Mouse (Mus musculus): ENCODE measurements at regions not wholly inside any gene's neighbourhood (a gene's known extent, or its start where the extent isn't known, plus 50 kb on each side); places are given as distances from the start of the nearest gene placed in this dataset.

DNA sequence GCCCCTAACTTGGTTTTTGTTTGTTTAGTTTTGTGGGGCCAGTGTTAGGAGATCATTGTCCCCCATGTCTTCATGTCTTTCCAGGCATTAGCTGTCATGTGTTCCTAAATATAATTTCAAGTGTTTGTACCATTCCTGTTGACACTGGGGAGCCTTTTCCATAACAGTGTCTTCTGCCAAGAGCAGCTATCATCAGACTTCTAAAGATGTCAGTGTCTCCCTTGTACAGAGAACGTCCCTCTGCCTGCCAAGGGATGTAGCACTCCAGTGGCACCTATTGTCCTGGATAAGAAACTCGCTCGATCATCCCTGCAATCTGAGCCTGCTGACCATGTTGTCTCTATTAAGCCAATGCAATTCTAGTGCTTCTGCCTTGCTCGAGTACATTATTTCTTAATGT lies 64.6 kb upstream of the Lhfpl2 start:
- TF ChIP-seq CTCF (IDR thresholded peaks at IDR 0.05): no peak
- intact Hi-C loops (cut with DNase I): no loop called here
- no peak overlapping the region for H3K4me3 ChIP-seq
- no peak for DNase-seq
- H3K27ac ChIP-seq: no peak overlapping the region

GRCm38 (mm10) chr13:93995423-93995822 lies 62.2 kb upstream of the Lhfpl2 start:
- H3K4me3 ChIP-seq: no peak overlapping the region
- no peak for DNase-seq
- H3K27ac ChIP-seq: no peak overlapping the region
- intact Hi-C loops (cut with DNase I): no loop called here
- TF ChIP-seq CTCF (IDR thresholded peaks at IDR 0.05): no peak

DNA sequence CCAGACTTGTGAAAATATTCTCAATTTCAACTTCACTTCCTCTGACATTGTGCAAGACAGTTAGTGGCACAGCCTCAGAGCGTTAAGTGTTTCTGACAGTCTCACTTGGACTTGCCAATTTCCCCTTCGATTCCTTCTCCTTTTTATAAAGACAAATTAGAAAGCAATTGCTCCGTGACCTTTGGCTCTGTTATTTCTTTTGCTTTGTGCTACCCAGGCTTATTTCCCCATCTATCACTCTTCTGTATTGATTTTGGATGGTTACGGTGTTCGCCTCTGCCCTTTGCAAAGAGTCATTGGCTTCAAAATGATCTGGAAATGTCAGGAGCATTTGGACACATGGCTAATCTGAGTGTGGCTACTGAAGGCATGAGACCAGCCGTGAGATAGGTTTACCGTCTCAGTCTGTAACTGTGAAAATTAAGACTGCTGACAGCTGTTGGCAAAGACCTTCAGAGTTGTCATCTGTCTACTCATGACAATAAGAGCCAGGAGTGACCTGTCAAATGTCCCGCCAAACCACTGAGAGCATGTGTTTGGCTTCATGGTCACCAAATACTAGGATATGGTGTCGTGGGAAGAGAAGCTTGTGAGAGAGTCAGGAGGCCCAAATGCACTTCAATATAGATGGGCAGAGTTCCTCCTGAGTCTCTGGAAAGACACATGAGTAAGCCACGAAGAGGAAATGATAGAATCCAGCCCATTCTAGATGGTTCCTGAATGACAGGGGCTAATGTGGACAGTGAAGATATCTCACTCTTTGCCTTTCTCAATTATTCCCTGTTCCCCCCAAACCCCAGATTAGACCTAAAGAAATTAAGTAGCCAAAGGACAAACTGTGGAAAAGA lies 60.8 kb upstream of the Lhfpl2 start:
- TF ChIP-seq CTCF (IDR thresholded peaks at IDR 0.05): no peak
- peak; percentile 32 for DNase-seq
- intact Hi-C loops (cut with DNase I): no loop called here
- peak overlapping the region; percentile 1; the same call in 1 of the 2 replicates for H3K27ac ChIP-seq
- no peak overlapping the region for H3K4me3 ChIP-seq

DNA sequence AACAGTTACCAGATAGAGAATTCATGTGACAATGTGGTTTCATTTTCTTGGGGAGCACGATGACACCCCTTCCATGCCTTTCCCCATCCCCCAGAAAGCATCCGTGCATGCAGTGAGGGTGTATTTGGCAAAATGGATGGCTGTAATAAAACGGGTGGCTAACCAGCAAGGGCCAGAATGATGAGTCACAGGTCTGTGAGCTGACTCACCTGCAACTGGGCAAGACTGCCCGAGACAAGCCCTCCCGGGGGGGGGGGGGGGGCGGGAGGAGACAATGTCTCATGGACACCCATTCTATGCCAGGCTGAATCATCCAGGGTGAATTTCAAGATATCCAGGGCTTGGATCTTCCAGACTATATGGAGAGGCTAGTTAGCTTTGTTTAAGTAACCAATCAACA lies 59.6 kb upstream of the Lhfpl2 start:
- no peak for TF ChIP-seq CTCF (IDR thresholded peaks at IDR 0.05)
- no peak for DNase-seq
- intact Hi-C loops (cut with DNase I): no loop called here
- Histone ChIP-seq H3K4me3 (no peak overlapping the region), H3K27ac (no peak overlapping the region)

DNA sequence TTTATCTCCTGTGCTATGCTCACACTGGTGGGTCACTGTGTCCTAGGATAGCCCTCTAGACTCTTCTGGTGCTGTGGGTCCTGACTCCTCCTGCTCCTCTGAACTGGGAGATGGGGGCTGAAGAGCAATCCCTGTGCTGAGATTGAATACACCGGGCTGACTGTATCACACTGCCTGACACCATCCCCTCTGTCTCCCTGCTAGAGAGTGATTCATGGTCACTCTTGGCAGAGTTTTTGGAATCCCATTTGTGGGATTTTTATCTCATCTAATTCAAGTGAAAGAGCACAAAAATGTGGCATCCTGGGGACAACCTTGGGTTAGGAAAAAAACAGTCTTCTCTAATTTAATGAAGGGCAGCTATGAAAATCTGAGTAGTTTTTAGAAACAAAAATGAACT lies 59.2 kb upstream of the Lhfpl2 start:
- no peak for TF ChIP-seq CTCF (IDR thresholded peaks at IDR 0.05)
- DNase-seq: no peak
- Histone ChIP-seq H3K27ac (no peak overlapping the region), H3K4me3 (no peak overlapping the region)
- intact Hi-C loops (cut with DNase I): no loop called here

DNA sequence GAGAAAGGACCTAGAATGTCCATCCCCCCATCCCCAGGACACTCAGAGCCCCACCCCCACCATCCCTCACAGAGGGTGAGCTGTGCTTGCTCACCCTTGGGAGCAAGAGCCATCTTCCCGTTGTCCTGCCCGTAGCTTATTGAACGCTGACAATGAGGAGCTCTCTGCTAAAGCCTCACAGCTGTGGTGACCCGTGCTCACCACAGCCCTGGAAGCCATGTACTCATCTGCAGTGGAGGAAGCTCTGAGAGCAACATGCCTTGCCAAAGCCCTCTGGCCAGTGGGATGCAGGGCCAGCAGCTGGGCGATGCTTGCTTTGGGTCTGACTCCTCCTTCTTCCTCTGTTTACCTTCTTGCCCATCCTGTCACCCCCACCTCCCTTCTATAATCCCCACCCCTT lies 53.8 kb upstream of the Lhfpl2 start:
- intact Hi-C loops (cut with DNase I): no loop called here
- no peak overlapping the region for H3K27ac ChIP-seq
- H3K4me3 ChIP-seq: no peak overlapping the region
- no peak for DNase-seq
- no peak for TF ChIP-seq CTCF (IDR thresholded peaks at IDR 0.05)

DNA sequence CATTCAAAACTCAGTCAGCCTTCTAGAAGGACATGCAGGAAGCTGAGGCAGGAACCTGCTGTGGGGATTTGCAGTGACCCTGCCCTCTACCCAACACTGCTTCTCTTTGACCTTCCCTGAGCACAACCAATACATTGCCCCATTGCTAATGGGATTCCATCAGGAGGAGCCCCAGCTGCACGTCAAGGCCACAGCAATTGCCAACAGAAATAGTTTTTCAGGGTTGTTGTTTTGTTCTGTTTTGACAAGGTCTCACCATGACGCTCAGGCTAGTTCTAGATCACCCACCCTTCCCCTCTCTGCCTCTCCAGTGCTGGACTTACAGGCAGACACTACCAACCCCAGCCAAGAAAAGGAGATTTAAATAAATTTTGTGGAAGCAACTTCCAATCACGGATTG lies 53.2 kb upstream of the Lhfpl2 start:
- Histone ChIP-seq H3K4me3 (no peak overlapping the region), H3K27ac (no peak overlapping the region)
- TF ChIP-seq CTCF (IDR thresholded peaks at IDR 0.05): no peak
- intact Hi-C loops (cut with DNase I): no loop called here
- DNase-seq: no peak

DNA sequence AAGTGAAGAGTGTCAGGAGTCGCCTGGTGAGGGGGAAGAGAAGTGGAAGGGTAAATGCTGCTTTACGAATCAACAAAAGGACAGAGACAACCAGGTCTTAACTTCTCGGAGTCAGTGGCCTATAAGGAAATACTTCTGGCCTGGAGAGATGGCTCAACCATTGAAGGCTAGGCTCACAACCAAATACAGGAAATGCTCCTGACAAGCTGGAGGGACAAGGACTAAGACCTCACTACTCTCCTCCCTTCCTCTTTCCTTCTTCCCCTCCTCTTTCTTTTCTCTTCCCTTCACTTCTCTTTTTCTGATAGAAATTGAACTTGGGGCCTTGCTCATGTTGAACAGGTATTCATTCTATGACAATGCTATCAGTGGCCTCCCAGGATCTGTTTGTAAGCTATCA lies 51.7 kb upstream of the Lhfpl2 start:
- TF ChIP-seq CTCF (IDR thresholded peaks at IDR 0.05): no peak
- H3K27ac ChIP-seq: no peak overlapping the region
- no peak overlapping the region for H3K4me3 ChIP-seq
- intact Hi-C loops (cut with DNase I): no loop called here
- no peak for DNase-seq
